Mouse (Mus musculus) liver, embryonic 14.5 days (tissue): Measurements from ENCODE around the gene Stat2. TPM values are rescaled to one million over a fixed set of nuclear protein-coding genes. Genes with fewer than 3 reads are reported as not detected.

Experiments used
- ATAC-seq: fragments of 200-750 bp; cut with Nextera tagmentation; 2 replicates; pipeline ENCODE4 v1.8.0; 2017; ENCODE audit warnings: moderate number of reproducible peaks, mild to moderate bottlenecking, moderate library complexity; ENCODE audit not compliant: insufficient read depth
- DNase-seq, 3 experiments: peaks; one replicate each; pipeline ENCODE4 v3.0.0-alpha.2; 2012 to 2013; ENCODE audit warnings: low read depth in 3 of 3, low spot score in 3 of 3
- H3K27ac ChIP-seq: fragments of 300-500 bp; sonication (generic); 2 replicates; pipeline ENCODE4 v1.5.1; 2014; ENCODE audit warnings: moderate library complexity, mild to moderate bottlenecking, control low read depth, inconsistent platforms
- H3K27me3 ChIP-seq: fragments of 300-500 bp; sonication (generic); 2 replicates; pipeline ENCODE4 v1.6.1; 2014; ENCODE audit warnings: mild to moderate bottlenecking, low read length, moderate library complexity; ENCODE audit not compliant: control insufficient read depth, insufficient read depth
- H3K36me3 ChIP-seq: fragments of 300-500 bp; sonication (generic); replicated peaks from 2 replicates; pipeline ENCODE4 v1.6.1; 2014; ENCODE audit warnings: low read depth; ENCODE audit not compliant: control insufficient read depth, insufficient read depth
- H3K4me1 ChIP-seq, 2 experiments: fragments of 200-500 bp in 1 of 2; fragments of 300-500 bp in 1 of 2; sonication (generic) in 1 of 2; replicated peaks; 2 replicates each; pipeline ENCODE4 v1.6.1; 2012 to 2014; ENCODE audit warnings: antibody characterized with exemption in 1 of 2, inconsistent platforms in 1 of 2, low read length in 1 of 2; ENCODE audit not compliant: control insufficient read depth in 2 of 2, insufficient read depth in 2 of 2
- H3K4me2 ChIP-seq: fragments of 300-500 bp; sonication (generic); 2 replicates; pipeline ENCODE4 v1.6.1; 2014; ENCODE audit warnings: low read depth, mild to moderate bottlenecking, control low read depth, moderate library complexity
- H3K4me3 ChIP-seq, 2 experiments: fragments of 200-500 bp in 1 of 2; fragments of 300-500 bp in 1 of 2; sonication (generic) in 1 of 2; 2 replicates each; pipeline ENCODE4 v1.5.1; 2012 to 2014; ENCODE audit warnings: low read depth in 2 of 2, low read length in 2 of 2, mild to moderate bottlenecking in 2 of 2, control low read depth in 1 of 2, inconsistent platforms in 1 of 2, moderate library complexity in 1 of 2; ENCODE audit not compliant: insufficient read depth in 1 of 2
- H3K9ac ChIP-seq: fragments of 300-500 bp; sonication (generic); replicated peaks from 2 replicates; pipeline ENCODE4 v1.6.1; 2014; ENCODE audit warnings: mild to moderate bottlenecking, control low read depth, moderate library complexity
- H3K9me3 ChIP-seq: fragments of 300-500 bp; sonication (generic); 2 replicates; pipeline ENCODE4 v1.6.1; 2016; ENCODE audit warnings: low read length, mixed read lengths; ENCODE audit not compliant: control insufficient read depth
- CTCF ChIP-seq: IDR thresholded peaks from 2 replicates; pipeline ENCODE4 v1.5.1; 2016; ENCODE audit warnings: antibody characterized with exemption, low read depth, control low read depth
- EP300 ChIP-seq: IDR thresholded peaks from 2 replicates; pipeline ENCODE4 v1.6.1; 2016; ENCODE audit warnings: antibody characterized with exemption, low read depth
- WGBS: fragments of 180-500 bp; shearing (Covaris S2); extraction: QIAGEN DNeasy Blood & Tissue Kit; methylation state at CpG from one replicate; pipeline ENCODE4 v1.1.7; 2014; ENCODE audit not compliant: insufficient replicate concordance; 5-methylcytosine and 5-hydroxymethylcytosine counted together
- polyA plus RNA-seq, 2 experiments: library from polyadenylated mRNA; depleted of rRNA in 1 of 2; stranded (reverse) in 1 of 2; unstranded in 1 of 2; fragments of >200 nt; fragmentation: Nextera tagmentation in 1 of 2; extraction: Ambion mirVana in 1 of 2; gene quantifications; 2 replicates each; pipeline versions ENCODE4 v1.2.1 to v1.2.3; 2012 to 2014

The Stat2 gene
- polyA plus RNA-seq, 2 experiments = 4.2 to 6.4 TPM

GRCm38 (mm10) chr10:128244121-128244520, 26.2 kb upstream of the Stat2 start:
- H3K27ac ChIP-seq = no peak overlapping the region
- ATAC-seq (no peak), DNase-seq (no peak)
- H3K9me3 ChIP-seq = no peaks in the 10 kb centered on the region
- H3K27me3 ChIP-seq = no peaks in the 10 kb centered on the region
- no peak overlapping the region for H3K9ac ChIP-seq
- 91% methylated on average over 15 of the region's 15 CpGs for WGBS
- H3K4me1 ChIP-seq = peaks cover 0 to 5% of the 10 kb centered on the region in 2 experiments; a peak in 1 of 4 replicates
- no peak overlapping the region for H3K4me2 ChIP-seq
- no peak for TF ChIP-seq EP300
- TF ChIP-seq CTCF = no peak
- H3K4me3 ChIP-seq = no peak overlapping the region
- H3K36me3 ChIP-seq = peaks cover 78% of the 10 kb centered on the region

GRCm38 (mm10) chr10:128247020-128247732, 23.2 kb upstream of the Stat2 start:
- Histone ChIP-seq H3K36me3 (peaks cover 87% of the 10 kb centered on the region), H3K4me2 (no peak overlapping the region), H3K9ac (no peak overlapping the region), H3K27ac (no peak overlapping the region), H3K27me3 (no peaks in the 10 kb centered on the region), H3K4me1 (no peaks in the 10 kb centered on the region), H3K9me3 (no peaks in the 10 kb centered on the region), H3K4me3 (no peak overlapping the region)
- DNase-seq (no peak), ATAC-seq (no peak)
- 85% methylated on average over 17 of the region's 17 CpGs for WGBS
- TF ChIP-seq CTCF (no peak), EP300 (no peak)

- H3K4me3 ChIP-seq = no peak overlapping the region
- DNase-seq = no peak
- H3K9ac ChIP-seq = no peak overlapping the region
- peaks cover 66% of the 10 kb centered on the region for H3K36me3 ChIP-seq
- TF ChIP-seq EP300 (no peak), CTCF (no peak)
- H3K27ac ChIP-seq = no peak overlapping the region
- no peaks in the 10 kb centered on the region for H3K27me3 ChIP-seq
- no peaks in the 10 kb centered on the region for H3K9me3 ChIP-seq
- ATAC-seq = no peak
- 89% methylated on average over 13 of the region's 13 CpGs for WGBS
- H3K4me2 ChIP-seq = no peak overlapping the region
- peaks cover 0 to 6% of the 10 kb centered on the region in 2 experiments; a peak in 1 of 4 replicates for H3K4me1 ChIP-seq
Observed at GRCm38 (mm10) chr10:128250565-128250964, 19.8 kb upstream of the Stat2 start.

GRCm38 (mm10) chr10:128253677-128254255, 16.6 kb upstream of the Stat2 start, which contains the start of gene Apon:
Gene Apon (plus strand): TSS chr10:128254096.
- no peak within 1 kb of the TSS for H3K9ac ChIP-seq
- no peaks in the 10 kb centered on the region for H3K27me3 ChIP-seq
- WGBS = 71% methylated on average over 4 of the region's 4 CpGs
- H3K9me3 ChIP-seq = no peaks in the 10 kb centered on the region
- peaks cover 36% of the 10 kb centered on the region for H3K36me3 ChIP-seq
- ATAC-seq (no peak), DNase-seq (no peak)
- H3K4me1 ChIP-seq = peaks cover 0 to 6% of the 10 kb centered on the region in 2 experiments; a peak in 1 of 4 replicates
- H3K4me3 ChIP-seq = no peak within 1 kb of the TSS
- no peak within 1 kb of the TSS for H3K27ac ChIP-seq
- no peak within 1 kb of the TSS for H3K4me2 ChIP-seq
- TF ChIP-seq EP300 (no peak), CTCF (no peak)

GRCm38 (mm10) chr10:128255925-128256324, 14.4 kb upstream of the Stat2 start:
- Histone ChIP-seq H3K9ac (no peak overlapping the region), H3K9me3 (no peaks in the 10 kb centered on the region), H3K27me3 (no peaks in the 10 kb centered on the region), H3K36me3 (peaks cover 19% of the 10 kb centered on the region), H3K4me2 (no peak overlapping the region), H3K4me3 (no peak overlapping the region), H3K27ac (no peak overlapping the region), H3K4me1 (peaks cover 0 to 14% of the 10 kb centered on the region in 2 experiments; a peak in 1 of 4 replicates)
- 75% methylated on average over 8 of the region's 8 CpGs for WGBS
- DNase-seq (no peak), ATAC-seq (no peak)
- no peak for TF ChIP-seq EP300
- TF ChIP-seq CTCF = no peak
